Mouse (Mus musculus): Measurements from ENCODE around the gene Ltbp4. TPM values are rescaled to one million over a fixed set of nuclear protein-coding genes. Genes with fewer than 3 reads are reported as not detected.
A peak's percentile ranks its signal among the peaks of the same experiment; 100 is the strongest.

Ltbp4 gene
- 47.7 and 55.1 TPM in 2 replicates for polyA plus RNA-seq (2014; fragmentation: Nextera tagmentation; extraction: Ambion mirVana)

- H3K27me3 ChIP-seq (ENCODE audit: control insufficient read depth, insufficient read depth, low read length): peaks cover 65% of the 10 kb centered on the region
- 1% methylated on average over 36 of the region's 36 CpGs for WGBS
- H3K4me3 ChIP-seq (ENCODE audit: control insufficient read depth in 1 of 2, insufficient read depth in 1 of 2, low read depth in 1 of 2, low read length in 2 of 2): peak within 1 kb of the TSS; percentile 37 to 41
- H3K4me2 ChIP-seq (ENCODE audit: low read length): peak within 1 kb of the TSS; percentile 66
- ATAC-seq (ENCODE audit: insufficient number of reproducible peaks, insufficient read depth, low FRiP score, low read depth): no peak
- H3K9ac ChIP-seq (ENCODE audit: low read length): peak within 1 kb of the TSS; percentile 61
- peaks cover 6% of the 10 kb centered on the region; the same call in 1 of the 2 replicates for H3K36me3 ChIP-seq (ENCODE audit: control insufficient read depth, insufficient read depth, low read length)
- H3K9me3 ChIP-seq (ENCODE audit: control insufficient read depth, low read length): no peaks in the 10 kb centered on the region
- H3K27ac ChIP-seq (replicated peaks in 1 of 2; ENCODE audit: control insufficient read depth in 1 of 2, insufficient read depth in 1 of 2, low read depth in 2 of 2, low read length in 2 of 2): no peak within 1 kb of the TSS
- H3K4me1 ChIP-seq (ENCODE audit: control insufficient read depth in 2 of 2, insufficient read depth in 2 of 2, low read length in 2 of 2): peaks cover 7 to 35% of the 10 kb centered on the region in 2 experiments; a peak in 3 of 4 replicates
Measured at GRCm38 (mm10) chr7:27337175-27337853, at the start of gene Ltbp4. Gene Ltbp4, minus strand, starts transcription at chr7:27337692.

DNA sequence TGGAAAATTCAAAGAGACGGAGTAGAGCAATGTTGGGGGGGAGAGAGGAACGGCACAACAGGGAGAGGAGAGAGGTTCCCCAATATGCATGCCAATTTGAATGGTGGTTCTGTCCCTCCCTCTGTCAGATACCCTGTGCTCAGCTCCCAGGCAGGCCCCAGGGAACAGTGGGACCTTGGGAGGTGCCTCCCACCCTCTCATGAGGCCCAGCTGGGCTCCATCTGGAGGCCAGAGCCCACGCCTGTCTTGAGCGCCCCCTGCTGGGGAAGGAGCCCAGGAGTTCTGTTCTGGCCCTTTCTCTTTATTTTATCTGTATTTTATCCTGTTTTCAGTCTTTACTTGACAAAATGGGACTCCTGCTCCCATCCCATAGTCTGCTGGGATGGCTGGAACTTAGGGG, 47.2 kb upstream of the Ltbp4 start:
- H3K27ac ChIP-seq (replicated peaks in 1 of 2; ENCODE audit: control insufficient read depth in 1 of 2, insufficient read depth in 1 of 2, low read depth in 2 of 2, low read length in 2 of 2): no peak overlapping the region
- H3K27me3 ChIP-seq (ENCODE audit: control insufficient read depth, insufficient read depth, low read length): 0 out of 2 replicates have a peak, but pooled peaks cover 5% of the 10 kb centered on the region
- H3K4me3 ChIP-seq (ENCODE audit: control insufficient read depth in 1 of 2, insufficient read depth in 1 of 2, low read depth in 1 of 2, low read length in 2 of 2): no peak overlapping the region
- no peak overlapping the region for H3K9ac ChIP-seq (ENCODE audit: low read length)
- H3K36me3 ChIP-seq (ENCODE audit: control insufficient read depth, insufficient read depth, low read length): no peaks in the 10 kb centered on the region
- no peak overlapping the region for H3K4me2 ChIP-seq (ENCODE audit: low read length)
- no peaks in the 10 kb centered on the region for H3K4me1 ChIP-seq (ENCODE audit: control insufficient read depth in 2 of 2, insufficient read depth in 2 of 2, low read length in 2 of 2)
- no peaks in the 10 kb centered on the region for H3K9me3 ChIP-seq (ENCODE audit: control insufficient read depth, low read length)
- ATAC-seq (ENCODE audit: insufficient number of reproducible peaks, insufficient read depth, low FRiP score, low read depth): no peak
- 43% methylated on average over 4 of the region's 4 CpGs for WGBS

GRCm38 (mm10) chr7:27384134-27384533, 46.6 kb upstream of the Ltbp4 start:
- Histone ChIP-seq H3K9ac (ENCODE audit: low read length) (no peak overlapping the region), H3K4me3 (ENCODE audit: control insufficient read depth in 1 of 2, insufficient read depth in 1 of 2, low read depth in 1 of 2, low read length in 2 of 2) (no peak overlapping the region), H3K4me2 (ENCODE audit: low read length) (no peak overlapping the region), H3K9me3 (ENCODE audit: control insufficient read depth, low read length) (no peaks in the 10 kb centered on the region), H3K36me3 (ENCODE audit: control insufficient read depth, insufficient read depth, low read length) (no peaks in the 10 kb centered on the region), H3K4me1 (ENCODE audit: control insufficient read depth in 2 of 2, insufficient read depth in 2 of 2, low read length in 2 of 2) (no peaks in the 10 kb centered on the region), H3K27me3 (ENCODE audit: control insufficient read depth, insufficient read depth, low read length) (peaks cover 7% of the 10 kb centered on the region; the same call in 1 of the 2 replicates), H3K27ac (replicated peaks in 1 of 2; ENCODE audit: control insufficient read depth in 1 of 2, insufficient read depth in 1 of 2, low read depth in 2 of 2, low read length in 2 of 2) (no peak overlapping the region)
- ATAC-seq (ENCODE audit: insufficient number of reproducible peaks, insufficient read depth, low FRiP score, low read depth): no peak
- WGBS: 79% methylated on average over 5 of the region's 5 CpGs

DNA sequence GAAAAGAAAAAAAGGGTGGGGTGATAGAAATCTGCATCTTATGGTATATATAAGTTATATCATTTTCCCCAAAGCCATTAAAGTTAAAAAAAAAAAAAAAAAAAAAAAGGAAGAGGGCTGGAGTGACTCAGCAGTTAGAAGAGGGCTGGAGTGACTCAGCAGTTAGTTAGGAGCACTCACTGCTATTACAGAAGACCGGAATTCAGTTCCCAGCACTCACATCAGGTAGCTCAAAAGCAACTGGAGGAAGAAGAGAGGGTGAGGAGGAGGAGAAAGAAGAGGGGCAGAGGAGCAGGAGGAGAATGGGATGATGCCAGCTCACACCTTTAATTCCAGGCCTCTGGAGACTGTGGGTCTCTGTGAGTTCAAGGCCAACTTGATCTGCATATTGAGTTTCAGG, 45.7 kb upstream of the Ltbp4 start:
- 83% methylated on average over 1 of the region's 1 CpGs for WGBS
- Histone ChIP-seq H3K4me2 (ENCODE audit: low read length) (no peak overlapping the region), H3K27me3 (ENCODE audit: control insufficient read depth, insufficient read depth, low read length) (peaks cover 10% of the 10 kb centered on the region), H3K4me1 (ENCODE audit: control insufficient read depth in 2 of 2, insufficient read depth in 2 of 2, low read length in 2 of 2) (no peaks in the 10 kb centered on the region), H3K27ac (replicated peaks in 1 of 2; ENCODE audit: control insufficient read depth in 1 of 2, insufficient read depth in 1 of 2, low read depth in 2 of 2, low read length in 2 of 2) (no peak overlapping the region), H3K4me3 (ENCODE audit: control insufficient read depth in 1 of 2, insufficient read depth in 1 of 2, low read depth in 1 of 2, low read length in 2 of 2) (no peak overlapping the region), H3K9me3 (ENCODE audit: control insufficient read depth, low read length) (no peaks in the 10 kb centered on the region), H3K9ac (ENCODE audit: low read length) (no peak overlapping the region), H3K36me3 (ENCODE audit: control insufficient read depth, insufficient read depth, low read length) (no peaks in the 10 kb centered on the region)
- ATAC-seq (ENCODE audit: insufficient number of reproducible peaks, insufficient read depth, low FRiP score, low read depth): no peak

DNA sequence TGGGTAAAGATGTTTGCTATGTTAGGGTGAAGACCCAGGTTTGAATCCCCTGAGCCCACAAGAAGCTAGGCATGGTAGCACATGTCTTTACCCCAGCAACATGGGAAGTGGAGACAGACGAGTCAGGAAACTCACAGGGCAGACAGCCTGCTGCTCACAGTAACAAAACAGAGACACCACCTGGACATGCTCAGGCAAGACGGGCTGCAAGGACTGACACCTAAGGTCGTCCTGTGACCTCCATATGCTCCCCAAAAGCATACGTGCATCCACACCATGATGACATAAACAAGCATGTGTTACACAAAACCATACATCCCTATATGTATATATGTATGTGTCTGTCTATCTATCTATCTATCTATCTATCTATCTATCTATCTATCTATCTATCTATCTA, 44.1 kb upstream of the Ltbp4 start:
- peaks cover 20% of the 10 kb centered on the region for H3K27me3 ChIP-seq (ENCODE audit: control insufficient read depth, insufficient read depth, low read length)
- no peaks in the 10 kb centered on the region for H3K9me3 ChIP-seq (ENCODE audit: control insufficient read depth, low read length)
- no peak overlapping the region for H3K27ac ChIP-seq (replicated peaks in 1 of 2; ENCODE audit: control insufficient read depth in 1 of 2, insufficient read depth in 1 of 2, low read depth in 2 of 2, low read length in 2 of 2)
- no peaks in the 10 kb centered on the region for H3K4me1 ChIP-seq (ENCODE audit: control insufficient read depth in 2 of 2, insufficient read depth in 2 of 2, low read length in 2 of 2)
- no peak overlapping the region for H3K4me2 ChIP-seq (ENCODE audit: low read length)
- H3K9ac ChIP-seq (ENCODE audit: low read length): no peak overlapping the region
- no peaks in the 10 kb centered on the region for H3K36me3 ChIP-seq (ENCODE audit: control insufficient read depth, insufficient read depth, low read length)
- H3K4me3 ChIP-seq (ENCODE audit: control insufficient read depth in 1 of 2, insufficient read depth in 1 of 2, low read depth in 1 of 2, low read length in 2 of 2): no peak overlapping the region
- ATAC-seq (ENCODE audit: insufficient number of reproducible peaks, insufficient read depth, low FRiP score, low read depth): no peak
- WGBS: 43% methylated on average over 4 of the region's 4 CpGs

- WGBS: 27% methylated on average over 1 of the region's 1 CpGs
- Histone ChIP-seq H3K9ac (ENCODE audit: low read length) (no peak overlapping the region), H3K27me3 (ENCODE audit: control insufficient read depth, insufficient read depth, low read length) (peaks cover 25% of the 10 kb centered on the region), H3K36me3 (ENCODE audit: control insufficient read depth, insufficient read depth, low read length) (no peaks in the 10 kb centered on the region), H3K4me1 (ENCODE audit: control insufficient read depth in 2 of 2, insufficient read depth in 2 of 2, low read length in 2 of 2) (no peaks in the 10 kb centered on the region), H3K4me3 (ENCODE audit: control insufficient read depth in 1 of 2, insufficient read depth in 1 of 2, low read depth in 1 of 2, low read length in 2 of 2) (no peak overlapping the region), H3K4me2 (ENCODE audit: low read length) (no peak overlapping the region), H3K9me3 (ENCODE audit: control insufficient read depth, low read length) (no peaks in the 10 kb centered on the region), H3K27ac (replicated peaks in 1 of 2; ENCODE audit: control insufficient read depth in 1 of 2, insufficient read depth in 1 of 2, low read depth in 2 of 2, low read length in 2 of 2) (no peak overlapping the region)
- no peak for ATAC-seq (ENCODE audit: insufficient number of reproducible peaks, insufficient read depth, low FRiP score, low read depth)
Measured at GRCm38 (mm10) chr7:27381009-27381408, 43.5 kb upstream of the Ltbp4 start.

GRCm38 (mm10) chr7:27379836-27380235, 42.3 kb upstream of the Ltbp4 start:
- no peak overlapping the region for H3K4me2 ChIP-seq (ENCODE audit: low read length)
- no peak overlapping the region for H3K27ac ChIP-seq (replicated peaks in 1 of 2; ENCODE audit: control insufficient read depth in 1 of 2, insufficient read depth in 1 of 2, low read depth in 2 of 2, low read length in 2 of 2)
- H3K36me3 ChIP-seq (ENCODE audit: control insufficient read depth, insufficient read depth, low read length): no peaks in the 10 kb centered on the region
- WGBS: 86% methylated on average over 6 of the region's 6 CpGs
- H3K4me3 ChIP-seq (ENCODE audit: control insufficient read depth in 1 of 2, insufficient read depth in 1 of 2, low read depth in 1 of 2, low read length in 2 of 2): no peak overlapping the region
- H3K4me1 ChIP-seq (ENCODE audit: control insufficient read depth in 2 of 2, insufficient read depth in 2 of 2, low read length in 2 of 2): no peaks in the 10 kb centered on the region
- no peak overlapping the region for H3K9ac ChIP-seq (ENCODE audit: low read length)
- H3K27me3 ChIP-seq (ENCODE audit: control insufficient read depth, insufficient read depth, low read length): peaks cover 35% of the 10 kb centered on the region
- no peaks in the 10 kb centered on the region for H3K9me3 ChIP-seq (ENCODE audit: control insufficient read depth, low read length)
- no peak for ATAC-seq (ENCODE audit: insufficient number of reproducible peaks, insufficient read depth, low FRiP score, low read depth)

DNA sequence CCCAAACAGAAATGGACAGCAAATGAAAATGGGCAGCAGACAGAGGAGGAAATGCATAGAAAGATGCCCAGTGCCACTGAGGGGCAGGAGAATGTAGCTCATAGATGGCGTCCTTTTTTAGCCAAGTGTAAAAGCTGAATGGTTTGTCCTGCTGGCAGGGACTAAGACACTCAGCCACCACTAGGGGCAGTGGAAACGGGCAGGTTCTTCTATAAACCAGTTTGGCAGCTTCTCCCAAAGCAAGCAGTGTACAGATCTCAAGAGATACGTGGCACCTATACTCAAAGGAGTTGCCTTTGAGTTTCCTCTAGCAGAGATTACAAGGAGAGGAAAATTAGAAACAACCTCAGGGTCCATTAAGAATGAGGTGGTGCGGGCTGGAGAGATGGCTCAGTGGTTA, 40.9 kb upstream of the Ltbp4 start:
- H3K4me1 ChIP-seq (ENCODE audit: control insufficient read depth in 2 of 2, insufficient read depth in 2 of 2, low read length in 2 of 2): no peaks in the 10 kb centered on the region
- no peak overlapping the region for H3K4me3 ChIP-seq (ENCODE audit: control insufficient read depth in 1 of 2, insufficient read depth in 1 of 2, low read depth in 1 of 2, low read length in 2 of 2)
- no peak overlapping the region for H3K4me2 ChIP-seq (ENCODE audit: low read length)
- H3K36me3 ChIP-seq (ENCODE audit: control insufficient read depth, insufficient read depth, low read length): no peaks in the 10 kb centered on the region
- H3K27me3 ChIP-seq (ENCODE audit: control insufficient read depth, insufficient read depth, low read length): peaks cover 48% of the 10 kb centered on the region
- no peak overlapping the region for H3K27ac ChIP-seq (replicated peaks in 1 of 2; ENCODE audit: control insufficient read depth in 1 of 2, insufficient read depth in 1 of 2, low read depth in 2 of 2, low read length in 2 of 2)
- no peak overlapping the region for H3K9ac ChIP-seq (ENCODE audit: low read length)
- WGBS: 28% methylated on average over 4 of the region's 4 CpGs
- ATAC-seq (ENCODE audit: insufficient number of reproducible peaks, insufficient read depth, low FRiP score, low read depth): no peak
- H3K9me3 ChIP-seq (ENCODE audit: control insufficient read depth, low read length): no peaks in the 10 kb centered on the region

All from heart, embryonic 14.5 days (tissue).